Mouse (Mus musculus): ENCODE measurements around the gene Spata46.

DNA sequence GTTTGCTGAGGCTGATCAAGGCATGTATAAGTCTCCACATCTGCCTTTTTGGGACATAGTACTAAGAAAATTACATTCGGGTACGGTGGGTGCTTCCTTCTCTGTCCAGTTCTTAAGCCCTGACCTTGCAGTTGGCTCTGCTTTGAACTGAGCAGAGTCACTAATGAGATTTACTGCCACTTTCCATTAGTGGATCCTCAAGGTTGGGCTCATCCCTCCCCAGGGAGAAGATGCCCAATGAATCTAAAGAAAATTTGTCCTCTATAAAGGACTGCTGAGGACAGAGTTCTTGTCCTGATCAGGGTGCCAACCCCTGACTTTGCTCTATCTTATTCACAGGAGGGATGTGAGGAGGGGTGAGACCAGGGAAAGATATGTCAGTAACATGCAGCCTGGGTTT lies 13.4 kb downstream of the Spata46 start:
- no peak for TF ChIP-seq CTCF (IDR thresholded peaks at IDR 0.05; ENCODE audit: control insufficient read depth, insufficient read depth, insufficient replicate concordance, low read depth, low read length)
- TF ChIP-seq POLR2A (IDR thresholded peaks at IDR 0.05; ENCODE audit: control insufficient read depth, low read depth, low read length) = no peak

Data from testis, adult 2 months (tissue).